Mouse (Mus musculus): ENCODE results near the gene Gh. TPM values are rescaled to one million over a fixed set of nuclear protein-coding genes. Genes with fewer than 3 reads are reported as not detected.
A peak's percentile ranks its signal among the peaks of the same experiment; 100 is the strongest.

Gene Gh
- polyA plus RNA-seq, 1 experiment: not detected

DNA sequence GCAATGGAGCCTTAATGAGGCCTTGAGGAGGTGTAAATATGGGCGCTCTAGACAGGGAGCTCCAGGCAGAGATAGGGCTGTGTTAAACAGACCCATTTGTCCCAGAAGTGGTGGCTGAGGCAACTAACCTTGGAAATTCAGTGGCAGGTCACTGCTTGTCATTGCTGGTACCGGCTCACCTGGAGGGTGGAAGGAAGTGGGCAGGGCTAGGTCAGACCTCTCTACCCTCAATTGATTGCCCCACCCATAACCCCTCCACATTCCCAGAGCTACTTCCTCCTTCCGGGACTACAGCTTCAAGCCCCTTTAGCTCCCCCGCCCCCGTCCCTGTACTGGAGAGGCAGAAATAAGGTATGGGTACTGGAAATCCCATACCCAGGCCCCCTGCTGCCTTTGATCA is 11.9 kb upstream of the Gh start:
- no peak overlapping the region for H3K27ac ChIP-seq (ENCODE audit: insufficient read depth, low read length)
- TF ChIP-seq CTCF (IDR thresholded peaks at IDR 0.05; ENCODE audit: borderline replicate concordance, insufficient read depth, low read length) (no peak), POLR2A (IDR thresholded peaks at IDR 0.05; ENCODE audit: low read depth, low read length) (no peak)

DNA sequence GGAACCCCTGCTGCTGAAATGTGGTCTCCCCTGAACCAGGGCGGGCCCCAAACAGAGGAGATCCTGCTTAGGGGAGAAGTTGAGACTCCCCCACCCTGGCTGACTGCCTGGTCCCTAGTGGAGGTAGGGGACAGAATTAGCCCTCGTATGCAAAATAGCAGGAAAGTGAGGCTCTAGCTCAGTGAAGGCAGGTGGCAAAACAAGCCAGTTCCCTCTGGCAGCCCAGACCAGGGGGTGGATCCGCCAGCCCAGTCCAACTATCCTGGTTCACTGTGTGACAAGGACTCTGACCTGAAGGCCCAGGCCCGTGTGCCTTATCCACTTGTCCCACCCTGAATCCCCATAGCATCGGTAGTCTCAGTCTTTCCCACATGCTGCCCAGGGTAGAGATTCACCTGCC is 8.5 kb upstream of the Gh start:
- TF ChIP-seq CTCF (IDR thresholded peaks at IDR 0.05; ENCODE audit: borderline replicate concordance, insufficient read depth, low read length) (no peak), POLR2A (IDR thresholded peaks at IDR 0.05; ENCODE audit: low read depth, low read length) (no peak)

More for the DNA sequence above, 11.9 kb upstream of the Gh start:
- H3K4me1 ChIP-seq (ENCODE audit: control insufficient read depth, insufficient read depth, low read length): peaks cover 3% of the 10 kb centered on the region
- H3K4me3 ChIP-seq (ENCODE audit: insufficient read depth, low read length): no peak overlapping the region

DNA sequence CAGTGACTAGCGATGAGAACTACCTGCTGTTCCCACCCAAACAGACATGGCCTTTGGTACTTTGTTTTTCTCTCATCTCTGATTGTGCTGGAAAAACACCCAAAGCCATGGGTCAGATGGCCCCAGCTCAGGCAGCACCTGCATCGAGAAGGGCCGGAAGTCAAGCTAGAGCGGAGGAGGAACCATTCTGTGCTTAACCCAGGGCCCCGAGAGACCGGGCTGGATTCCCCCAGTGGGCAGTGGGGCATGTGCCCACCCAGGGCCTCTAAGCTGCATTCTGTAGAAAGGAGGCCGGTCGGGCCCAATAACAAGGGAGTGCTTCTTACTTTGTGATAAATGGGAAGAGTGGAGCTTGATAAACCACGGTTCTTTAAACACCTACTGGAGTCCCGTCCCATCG is 6.5 kb upstream of the Gh start:
- H3K4me3 ChIP-seq (ENCODE audit: insufficient read depth, low read length): no peak overlapping the region
- TF ChIP-seq POLR2A (IDR thresholded peaks at IDR 0.05; ENCODE audit: low read depth, low read length) (no peak), CTCF (IDR thresholded peaks at IDR 0.05; ENCODE audit: borderline replicate concordance, insufficient read depth, low read length) (no peak)
- no peak overlapping the region for H3K27ac ChIP-seq (ENCODE audit: insufficient read depth, low read length)
- H3K4me1 ChIP-seq (ENCODE audit: control insufficient read depth, insufficient read depth, low read length): no peaks in the 10 kb centered on the region

More for the DNA sequence above, 8.5 kb upstream of the Gh start:
- H3K4me1 ChIP-seq (ENCODE audit: control insufficient read depth, insufficient read depth, low read length): no peaks in the 10 kb centered on the region
- no peak overlapping the region for H3K4me3 ChIP-seq (ENCODE audit: insufficient read depth, low read length)
- H3K27ac ChIP-seq (ENCODE audit: insufficient read depth, low read length): no peak overlapping the region

DNA sequence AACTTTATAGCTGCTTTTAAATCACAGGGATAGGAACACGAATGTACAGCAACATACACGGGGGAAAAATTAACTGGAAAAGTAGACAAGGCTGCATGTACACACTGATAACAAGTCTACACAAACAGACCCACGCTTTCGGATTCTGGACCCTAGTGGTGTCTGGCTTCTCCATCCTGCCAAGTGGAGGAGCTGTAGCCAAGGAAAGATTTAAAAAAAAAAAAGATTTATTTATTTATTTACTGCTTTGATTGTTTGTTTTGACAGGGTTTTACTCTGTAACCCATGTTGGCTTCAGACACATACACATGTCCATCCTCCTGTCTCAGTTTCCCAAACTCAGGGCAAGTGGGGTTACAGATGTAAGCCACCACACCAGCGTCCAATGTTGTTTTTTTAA is 5.8 kb upstream of the Gh start:
- no peak overlapping the region for H3K27ac ChIP-seq (ENCODE audit: insufficient read depth, low read length)
- H3K4me1 ChIP-seq (ENCODE audit: control insufficient read depth, insufficient read depth, low read length): no peaks in the 10 kb centered on the region
- no peak overlapping the region for H3K4me3 ChIP-seq (ENCODE audit: insufficient read depth, low read length)
- TF ChIP-seq CTCF (IDR thresholded peaks at IDR 0.05; ENCODE audit: borderline replicate concordance, insufficient read depth, low read length) (no peak), POLR2A (IDR thresholded peaks at IDR 0.05; ENCODE audit: low read depth, low read length) (no peak)

DNA sequence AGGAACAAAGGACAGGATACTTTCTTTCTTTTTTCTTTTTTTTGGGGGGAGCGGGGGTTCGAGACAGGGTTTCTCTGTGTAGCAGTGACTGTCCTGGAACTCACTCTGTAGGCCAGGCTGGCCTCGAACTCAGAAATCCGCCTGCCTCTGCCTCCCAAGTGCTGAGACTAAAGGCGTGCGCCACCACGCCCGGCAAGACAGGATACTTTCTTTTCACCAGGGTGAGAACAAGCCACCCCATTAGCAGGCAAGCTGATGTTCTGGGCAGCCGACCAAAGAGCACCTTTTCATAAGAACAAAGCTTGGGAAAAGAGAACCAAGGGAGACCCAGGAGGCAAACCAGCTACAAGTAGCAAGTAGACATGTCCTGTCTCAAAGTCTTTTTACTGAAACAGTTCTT is 5.1 kb upstream of the Gh start:
- Histone ChIP-seq H3K27ac (ENCODE audit: insufficient read depth, low read length) (no peak overlapping the region), H3K4me3 (ENCODE audit: insufficient read depth, low read length) (no peak overlapping the region), H3K4me1 (ENCODE audit: control insufficient read depth, insufficient read depth, low read length) (no peaks in the 10 kb centered on the region)
- TF ChIP-seq POLR2A (IDR thresholded peaks at IDR 0.05; ENCODE audit: low read depth, low read length) (no peak), CTCF (IDR thresholded peaks at IDR 0.05; ENCODE audit: borderline replicate concordance, insufficient read depth, low read length) (no peak)

DNA sequence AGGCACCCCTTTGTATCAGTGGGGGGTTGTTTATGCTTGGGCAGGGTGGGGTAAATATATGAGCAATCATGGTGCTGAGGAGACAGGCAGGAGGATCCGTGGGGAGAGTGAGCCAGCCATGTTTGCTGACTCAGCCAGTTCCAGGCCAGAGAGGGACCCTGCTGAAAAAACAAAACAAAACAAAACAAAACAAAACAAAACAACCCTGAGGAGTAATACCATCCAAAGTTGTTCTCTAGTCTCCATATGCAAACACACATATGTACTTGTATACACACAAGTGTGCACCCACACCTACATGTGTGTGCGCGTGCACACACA is 4.4 kb upstream of the Gh start:
- Histone ChIP-seq H3K4me3 (ENCODE audit: insufficient read depth, low read length) (no peak overlapping the region), H3K27ac (ENCODE audit: insufficient read depth, low read length) (no peak overlapping the region), H3K4me1 (ENCODE audit: control insufficient read depth, insufficient read depth, low read length) (no peaks in the 10 kb centered on the region)
- TF ChIP-seq POLR2A (IDR thresholded peaks at IDR 0.05; ENCODE audit: low read depth, low read length) (no peak), CTCF (IDR thresholded peaks at IDR 0.05; ENCODE audit: borderline replicate concordance, insufficient read depth, low read length) (no peak)

DNA sequence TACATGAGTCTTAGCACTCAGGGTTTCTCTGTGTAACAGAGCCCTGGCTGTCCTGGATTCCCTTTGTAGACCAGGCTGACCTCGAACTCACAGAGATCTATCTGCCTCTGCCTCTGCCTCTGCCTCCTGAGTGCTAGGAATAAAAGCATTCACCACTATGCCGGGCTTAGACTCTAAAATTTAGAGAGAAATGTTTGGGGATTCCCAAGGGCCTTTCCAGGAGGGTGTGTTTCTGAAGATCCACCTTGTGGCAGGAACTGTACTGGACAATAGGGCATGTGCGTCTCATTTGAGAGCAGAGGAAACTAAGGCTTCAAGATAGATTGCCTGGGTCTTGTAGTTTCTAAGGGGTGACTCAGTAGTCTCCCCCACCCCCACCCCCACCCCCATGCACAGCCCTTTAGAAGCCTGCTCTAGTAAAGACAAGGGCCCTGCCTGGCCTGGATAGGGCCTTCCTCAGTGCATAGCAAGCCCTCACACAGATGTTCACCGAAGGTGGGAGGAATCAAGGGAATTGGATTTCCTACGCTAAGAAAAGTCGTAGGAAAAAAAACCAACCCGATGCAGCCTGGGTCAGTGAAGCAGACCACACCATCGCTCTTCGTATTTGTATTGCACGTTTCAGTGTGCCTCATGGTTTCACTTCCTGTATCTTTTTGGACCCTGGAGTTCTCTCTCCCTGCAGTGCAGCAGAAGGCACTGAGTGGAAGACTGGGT is 3.8 kb upstream of the Gh start:
- TF ChIP-seq POLR2A (IDR thresholded peaks at IDR 0.05; ENCODE audit: low read depth, low read length) (no peak), CTCF (IDR thresholded peaks at IDR 0.05; ENCODE audit: borderline replicate concordance, insufficient read depth, low read length) (no peak)
- Histone ChIP-seq H3K4me3 (ENCODE audit: insufficient read depth, low read length) (no peak overlapping the region), H3K4me1 (ENCODE audit: control insufficient read depth, insufficient read depth, low read length) (no peaks in the 10 kb centered on the region), H3K27ac (ENCODE audit: insufficient read depth, low read length) (no peak overlapping the region)

DNA sequence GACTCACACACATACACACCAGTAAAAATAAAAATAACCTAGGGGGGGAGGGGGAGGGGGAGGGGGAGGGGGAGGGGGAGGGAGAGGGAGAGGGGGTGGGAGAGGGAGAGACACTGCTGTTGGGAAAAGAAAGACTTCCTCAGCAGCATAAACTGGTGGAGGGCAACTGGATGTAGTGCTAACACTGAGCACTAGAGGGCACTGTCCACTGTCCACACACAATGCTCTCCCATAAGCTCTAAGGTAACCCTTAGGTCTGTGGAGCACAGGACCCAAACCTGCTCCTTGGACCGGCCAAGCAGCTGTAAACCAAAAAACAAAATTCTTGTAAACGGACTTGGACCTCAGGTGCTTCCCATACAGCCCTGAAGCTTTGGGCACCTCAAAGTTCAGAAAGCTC is 969 bp upstream of the Gh start:
- Histone ChIP-seq H3K4me3 (ENCODE audit: insufficient read depth, low read length) (no peak overlapping the region), H3K4me1 (ENCODE audit: control insufficient read depth, insufficient read depth, low read length) (no peaks in the 10 kb centered on the region), H3K27ac (ENCODE audit: insufficient read depth, low read length) (no peak overlapping the region)
- no peak for TF ChIP-seq POLR2A (IDR thresholded peaks at IDR 0.05; ENCODE audit: low read depth, low read length)
- TF ChIP-seq CTCF (IDR thresholded peaks at IDR 0.05; ENCODE audit: borderline replicate concordance, insufficient read depth, low read length): peak; percentile 88

DNA sequence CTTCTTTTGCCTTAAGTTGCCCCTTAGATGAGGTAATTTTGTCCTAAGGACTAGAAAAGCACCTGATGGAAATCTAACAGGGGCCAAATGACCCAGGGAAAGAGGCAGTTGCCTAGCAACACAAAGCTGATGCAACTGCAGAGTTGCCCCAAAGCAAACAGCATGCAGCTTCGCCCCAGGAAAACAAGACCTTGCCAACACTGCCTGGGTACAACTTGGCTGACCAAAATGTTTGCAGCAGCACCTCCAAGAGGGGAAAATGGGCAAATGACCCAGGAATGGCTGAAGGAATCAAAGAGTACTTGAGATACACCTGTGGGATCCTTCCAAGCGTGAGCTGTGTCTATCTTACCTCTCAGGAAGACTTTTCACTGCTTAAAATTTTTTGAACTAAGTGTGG is 9.8 kb downstream of the Gh start:
- Histone ChIP-seq H3K4me1 (ENCODE audit: control insufficient read depth, insufficient read depth, low read length) (0 out of 2 replicates have a peak, but pooled peaks cover 2% of the 10 kb centered on the region), H3K27ac (ENCODE audit: insufficient read depth, low read length) (no peak overlapping the region), H3K4me3 (ENCODE audit: insufficient read depth, low read length) (no peak overlapping the region)
- TF ChIP-seq POLR2A (IDR thresholded peaks at IDR 0.05; ENCODE audit: low read depth, low read length): no peak
- TF ChIP-seq CTCF (IDR thresholded peaks at IDR 0.05; ENCODE audit: borderline replicate concordance, insufficient read depth, low read length): no peak

DNA sequence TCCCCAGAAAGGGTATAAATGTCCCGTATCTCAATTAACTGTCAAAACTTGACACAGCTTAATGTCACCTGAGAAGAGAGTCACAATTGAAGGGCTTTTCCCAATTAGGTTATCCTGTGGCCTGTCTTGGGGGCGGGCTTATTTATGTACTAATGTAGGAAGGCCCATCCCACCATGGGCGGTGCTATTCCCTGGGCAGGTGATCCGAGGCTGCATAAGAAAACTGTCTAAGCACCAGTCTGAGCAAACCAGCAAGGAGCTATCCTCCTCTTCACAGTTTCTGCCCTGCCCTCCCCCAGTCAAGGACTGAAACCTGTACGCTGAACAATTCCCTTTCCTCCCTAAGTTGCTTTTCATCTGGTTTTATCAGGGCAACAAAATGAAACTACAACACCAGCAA is 11.3 kb downstream of the Gh start:
- H3K4me3 ChIP-seq (ENCODE audit: insufficient read depth, low read length): no peak overlapping the region
- TF ChIP-seq POLR2A (IDR thresholded peaks at IDR 0.05; ENCODE audit: low read depth, low read length): no peak
- TF ChIP-seq CTCF (IDR thresholded peaks at IDR 0.05; ENCODE audit: borderline replicate concordance, insufficient read depth, low read length): no peak
- no peak overlapping the region for H3K27ac ChIP-seq (ENCODE audit: insufficient read depth, low read length)
- 0 out of 2 replicates have a peak, but pooled peaks cover 2% of the 10 kb centered on the region for H3K4me1 ChIP-seq (ENCODE audit: control insufficient read depth, insufficient read depth, low read length)

All from embryonic fibroblast, embryonic 13.5 days (primary cell).